Mouse (Mus musculus) liver, embryonic 14.5 days (tissue): ENCODE measurements around the gene I830077J02Rik.

ENCODE experiments used
- CTCF ChIP-seq: IDR thresholded peaks from 2 replicates; pipeline ENCODE4 v1.5.1; 2016; ENCODE audit warnings: antibody characterized with exemption, low read depth, control low read depth
- EP300 ChIP-seq: IDR thresholded peaks from 2 replicates; pipeline ENCODE4 v1.6.1; 2016; ENCODE audit warnings: antibody characterized with exemption, low read depth

DNA sequence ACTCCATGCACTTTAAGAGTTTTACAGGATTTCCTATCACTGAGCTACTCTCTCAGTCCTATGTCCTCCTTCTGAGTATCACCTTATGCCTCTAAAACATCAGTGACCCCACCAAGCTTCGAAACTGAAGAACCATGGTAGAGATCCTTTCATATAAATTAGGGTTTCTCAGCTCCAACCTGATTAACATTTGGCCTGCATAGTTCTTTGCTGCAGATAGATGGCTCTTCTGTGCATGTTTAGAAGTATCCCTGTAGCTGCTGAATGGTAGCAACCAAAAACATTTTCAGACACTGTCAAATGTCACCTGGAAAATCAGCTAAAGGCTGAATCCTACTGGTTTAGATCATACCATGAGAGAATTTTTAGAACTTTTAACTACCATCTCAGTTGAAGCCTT lies 24.8 kb upstream of the I830077J02Rik start:
- no peak for TF ChIP-seq EP300
- no peak for TF ChIP-seq CTCF
